Mouse (Mus musculus) spleen, adult 12 weeks (tissue): ENCODE measurements at regions not wholly inside any gene's neighbourhood (a gene's known extent, or its start where the extent isn't known, plus 50 kb on each side); places are given as distances from the start of the nearest gene placed in this dataset.
A peak's percentile ranks its signal among the peaks of the same experiment; 100 is the strongest.
"Not testable (repeated sequence)": the region's sequence is repeated elsewhere in the genome, so short reads cannot be mapped to it uniquely, and the experiment has no call there.

ENCODE experiments used
- DNase-seq: peaks from one replicate; pipeline ENCODE4 v3.0.0; 2022; ENCODE audit warnings: low spot score

GRCm38 (mm10) chr13:107831221-107831681 lies 213.0 kb upstream of the Smim15 start:
- peak; percentile 59 for DNase-seq

GRCm38 (mm10) chr13:107830281-107830680 lies 214.0 kb upstream of the Smim15 start:
- DNase-seq, result no peak

GRCm38 (mm10) chr13:107829861-107830260 lies 214.4 kb upstream of the Smim15 start:
- no peak for DNase-seq

GRCm38 (mm10) chr13:107825636-107826035 lies 218.6 kb upstream of the Smim15 start:
- no peak for DNase-seq

GRCm38 (mm10) chr13:107823342-107823741 lies 220.9 kb upstream of the Smim15 start:
- no peak for DNase-seq

GRCm38 (mm10) chr13:107822198-107822597 lies 222.0 kb upstream of the Smim15 start:
- no peak for DNase-seq

GRCm38 (mm10) chr13:107813562-107814161 lies 230.6 kb upstream of the Smim15 start:
- DNase-seq, result no peak

- no peak for DNase-seq
Observed at GRCm38 (mm10) chr13:107812014-107812413, 232.2 kb upstream of the Smim15 start.

- DNase-seq, result no peak
Observed at GRCm38 (mm10) chr13:107810802-107811192, 233.4 kb upstream of the Smim15 start.

GRCm38 (mm10) chr13:107810060-107810801 lies 234.0 kb upstream of the Smim15 start:
- DNase-seq, result peak; percentile 2

GRCm38 (mm10) chr13:107808961-107809360 lies 235.3 kb upstream of the Smim15 start:
- no peak for DNase-seq

- DNase-seq, result no peak
Observed at GRCm38 (mm10) chr13:107804418-107804817, 239.8 kb upstream of the Smim15 start.

GRCm38 (mm10) chr13:107799199-107799945 lies 244.9 kb upstream of the Smim15 start:
- no peak for DNase-seq

- DNase-seq, result no peak
Observed at GRCm38 (mm10) chr13:107798144-107798543, 246.1 kb upstream of the Smim15 start.

GRCm38 (mm10) chr13:107795516-107795915 lies 248.7 kb upstream of the Smim15 start:
- no peak for DNase-seq

- no peak for DNase-seq
Observed at GRCm38 (mm10) chr13:107791770-107792169, 252.5 kb upstream of the Smim15 start.

GRCm38 (mm10) chr13:107784971-107785370 lies 259.3 kb upstream of the Smim15 start:
- DNase-seq, result no peak

GRCm38 (mm10) chr13:107781741-107782140 lies 262.5 kb upstream of the Smim15 start:
- DNase-seq, result no peak

GRCm38 (mm10) chr13:107781221-107781620 lies 263.0 kb upstream of the Smim15 start:
- DNase-seq, result no peak

- no peak for DNase-seq
Observed at GRCm38 (mm10) chr13:107779591-107779990, 264.7 kb upstream of the Smim15 start.

- not testable (repeated sequence) for DNase-seq
Observed at GRCm38 (mm10) chr13:107774499-107774898, 269.7 kb upstream of the Smim15 start.

GRCm38 (mm10) chr13:107767262-107767624 lies 277.0 kb upstream of the Smim15 start:
- no peak for DNase-seq
